Mouse (Mus musculus): ENCODE results near the gene Tap1. TPM values are rescaled to one million over a fixed set of nuclear protein-coding genes. Genes with fewer than 3 reads are reported as not detected.
"Not testable (repeated sequence)": the region's sequence is repeated elsewhere in the genome, so short reads cannot be mapped to it uniquely, and the experiment has no call there.

Tap1 gene
- 0.93 and 1.3 TPM in 2 replicates for polyA plus RNA-seq (2016; fragmentation: Nextera tagmentation; extraction: Ambion mirVana)

DNA sequence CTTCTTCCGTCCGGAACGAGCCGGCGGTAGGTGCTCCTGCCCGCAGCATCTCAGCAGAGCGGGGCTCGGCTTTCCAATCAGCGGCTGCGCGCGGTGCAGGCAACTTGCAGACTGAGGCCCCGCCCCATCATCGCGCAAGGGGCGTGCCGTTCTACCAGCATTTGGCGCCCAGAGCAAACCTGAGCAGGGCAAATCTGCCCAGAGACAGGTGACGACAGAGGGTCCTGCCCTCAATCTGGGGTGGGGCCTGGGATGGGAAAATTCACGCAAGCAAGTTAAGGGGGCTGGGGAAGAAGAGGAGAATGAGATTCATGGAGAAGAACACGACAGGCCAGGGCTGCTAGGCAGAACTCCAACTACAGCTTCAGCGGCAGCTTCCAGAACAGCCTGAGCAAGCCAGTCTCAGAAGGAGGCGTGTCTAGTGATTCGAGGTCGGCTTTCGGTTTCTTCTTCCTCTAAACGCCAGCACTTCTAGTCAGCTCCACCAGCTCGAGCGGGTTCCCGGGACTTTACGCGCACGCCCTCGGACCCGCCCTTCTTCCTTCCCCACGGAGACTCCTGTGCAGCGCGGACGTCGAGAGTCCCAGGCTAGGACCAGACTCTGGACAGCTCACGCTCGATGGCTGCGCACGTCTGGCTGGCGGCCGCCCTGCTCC, at the start of gene Tap1, which contains the start of gene Psmb9:
Gene Tap1, plus strand, starts transcription at position 293 of the 656 bp plus-strand sequence.
Gene Psmb9, minus strand, starts transcription at position 504 of the 656 bp plus-strand sequence.
- under 1% methylated on average over 46 of the region's 46 CpGs for WGBS
- Histone ChIP-seq H3K9me3 (replicated peaks) (no peaks in the 10 kb centered on the region), H3K4me1 (peaks cover 20% of the 10 kb centered on the region), H3K36me3 (no peaks in the 10 kb centered on the region), H3K27ac (replicated peaks) (no peak within 1 kb of the TSS), H3K4me3 (peak within 1 kb of the TSS; percentile 52), H3K27me3 (ENCODE audit: low read depth, poor library complexity, severe bottlenecking) (peaks cover 94% of the 10 kb centered on the region)
- DNase-seq (ENCODE audit: low spot score) = peak; percentile 87

DNA sequence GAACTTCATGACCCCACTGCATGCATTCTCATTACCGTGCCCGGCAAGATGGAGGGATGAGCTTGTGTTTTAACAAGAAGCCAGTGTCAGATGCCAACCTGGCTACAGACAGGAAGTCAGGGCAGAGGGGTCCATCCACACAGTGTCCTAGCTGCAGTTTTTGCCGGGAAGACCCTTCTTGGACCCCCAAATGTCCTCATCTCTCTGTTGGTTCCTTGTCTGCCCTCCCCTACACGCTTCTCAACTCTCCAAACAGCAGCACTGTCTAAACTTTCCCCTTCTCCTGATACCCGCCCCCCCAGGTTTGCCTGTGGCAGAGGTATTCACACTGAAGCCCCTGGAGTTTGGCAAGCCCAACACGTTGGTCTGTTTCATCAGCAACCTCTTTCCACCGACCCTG, 49.8 kb upstream of the Tap1 start:
- no peak overlapping the region for H3K4me3 ChIP-seq
- H3K4me1 ChIP-seq = peaks cover 23% of the 10 kb centered on the region
- 74% methylated on average over 7 of the region's 7 CpGs for WGBS
- H3K9me3 ChIP-seq (replicated peaks) = no peaks in the 10 kb centered on the region
- H3K27me3 ChIP-seq (ENCODE audit: low read depth, poor library complexity, severe bottlenecking) = peaks cover 60% of the 10 kb centered on the region
- no peaks in the 10 kb centered on the region for H3K36me3 ChIP-seq
- H3K27ac ChIP-seq (replicated peaks) = no peak overlapping the region
- no peak for DNase-seq (ENCODE audit: low spot score)

DNA sequence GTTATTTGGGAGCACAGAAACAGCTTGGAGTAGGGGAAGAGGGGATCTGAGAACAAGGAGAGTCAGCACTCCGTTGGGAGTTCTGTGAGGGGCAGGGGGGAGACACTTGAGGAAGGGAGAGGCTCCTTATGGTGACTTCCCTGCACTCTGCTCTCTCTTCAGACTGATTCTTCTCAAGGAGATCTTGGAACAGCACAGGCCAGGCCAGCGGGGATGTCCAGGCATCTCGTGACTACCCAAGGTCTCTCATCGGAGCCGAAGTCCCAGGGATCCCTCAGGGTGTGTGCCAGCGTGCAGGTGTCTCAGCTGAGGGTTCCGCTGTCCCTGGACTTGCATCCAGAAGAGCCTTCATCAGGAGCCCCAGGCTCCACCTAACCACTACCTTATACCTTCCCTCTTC, 48.7 kb upstream of the Tap1 start:
- Histone ChIP-seq H3K27me3 (ENCODE audit: low read depth, poor library complexity, severe bottlenecking) (peaks cover 60% of the 10 kb centered on the region), H3K36me3 (no peaks in the 10 kb centered on the region), H3K4me1 (peaks cover 31% of the 10 kb centered on the region), H3K9me3 (replicated peaks) (no peaks in the 10 kb centered on the region), H3K4me3 (peak overlapping the region; percentile 52), H3K27ac (replicated peaks) (no peak overlapping the region; the same call in 1 of the 2 replicates)
- DNase-seq (ENCODE audit: low spot score) = no peak
- WGBS = 77% methylated on average over 7 of the region's 7 CpGs

DNA sequence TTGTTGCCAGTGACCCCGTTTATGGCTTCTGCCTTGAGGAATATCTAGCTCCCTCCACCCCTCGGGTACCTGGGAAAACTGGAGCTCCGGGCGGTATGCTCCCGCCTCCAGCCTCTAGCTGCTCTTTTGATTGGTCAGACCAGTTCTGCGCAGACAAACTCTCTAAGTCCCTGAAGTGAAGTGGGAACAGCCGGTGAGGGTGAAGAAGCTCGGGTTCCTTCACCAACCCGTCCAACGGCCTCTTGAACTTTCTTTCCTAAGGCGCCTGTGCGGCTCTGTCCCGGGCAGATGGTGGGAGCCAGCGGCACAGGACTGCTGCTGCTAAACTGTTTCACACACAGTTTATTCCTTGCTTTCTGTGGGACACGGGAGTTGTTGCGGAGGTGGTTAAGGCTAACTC, 47.9 kb upstream of the Tap1 start:
- 1% methylated on average over 16 of the region's 16 CpGs for WGBS
- no peak overlapping the region for H3K27ac ChIP-seq (replicated peaks)
- no peaks in the 10 kb centered on the region for H3K9me3 ChIP-seq (replicated peaks)
- H3K4me3 ChIP-seq = peak overlapping the region; percentile 52
- peak; percentile 55 for DNase-seq (ENCODE audit: low spot score)
- no peaks in the 10 kb centered on the region for H3K36me3 ChIP-seq
- H3K27me3 ChIP-seq (ENCODE audit: low read depth, poor library complexity, severe bottlenecking) = peaks cover 60% of the 10 kb centered on the region
- peaks cover 31% of the 10 kb centered on the region for H3K4me1 ChIP-seq

DNA sequence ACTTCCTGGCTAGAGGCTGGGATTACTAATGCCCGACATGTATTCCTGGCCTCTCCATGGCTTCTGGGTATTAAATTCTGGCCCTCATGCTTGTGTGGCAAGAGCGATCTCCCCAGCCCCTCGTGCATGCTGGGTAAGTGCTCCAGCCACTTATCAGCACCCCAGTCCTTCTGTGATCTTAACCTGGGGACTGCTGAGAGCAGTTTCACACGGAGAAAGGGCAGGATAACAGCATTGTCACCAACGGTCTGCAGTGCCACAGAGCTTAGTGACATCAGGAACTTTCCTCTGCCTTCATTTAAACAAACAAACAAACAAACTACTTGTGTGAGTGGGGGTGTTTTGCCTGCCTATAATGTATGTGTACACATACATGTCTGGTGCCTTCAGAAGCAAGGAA, 47.1 kb upstream of the Tap1 start:
- Histone ChIP-seq H3K4me1 (peaks cover 31% of the 10 kb centered on the region), H3K36me3 (no peaks in the 10 kb centered on the region), H3K9me3 (replicated peaks) (no peaks in the 10 kb centered on the region), H3K4me3 (peak overlapping the region; percentile 52; the same call in 1 of the 2 replicates), H3K27ac (replicated peaks) (no peak overlapping the region), H3K27me3 (ENCODE audit: low read depth, poor library complexity, severe bottlenecking) (peaks cover 60% of the 10 kb centered on the region)
- WGBS = 21% methylated on average over 5 of the region's 5 CpGs
- no peak for DNase-seq (ENCODE audit: low spot score)

DNA sequence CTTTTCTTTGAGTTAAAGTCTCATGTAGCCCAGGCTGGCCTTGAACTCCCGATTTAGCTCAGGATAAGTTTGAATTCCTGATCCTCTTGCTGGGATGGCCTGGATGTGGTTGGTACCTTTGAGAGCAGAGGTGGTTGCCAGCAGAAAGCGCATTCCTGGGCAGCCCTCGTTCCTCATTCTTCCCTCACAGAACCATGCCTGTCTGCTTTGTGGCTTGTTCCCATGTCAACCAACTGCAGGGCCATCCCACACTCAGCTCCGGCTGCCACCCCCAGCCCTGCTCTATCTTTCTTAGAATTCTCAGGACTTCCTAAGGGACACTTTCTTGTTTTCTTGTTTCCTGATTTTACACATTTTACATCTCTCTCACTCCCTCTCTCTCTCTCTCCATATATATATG, 45.9 kb upstream of the Tap1 start:
- no peaks in the 10 kb centered on the region for H3K9me3 ChIP-seq (replicated peaks)
- no peak for DNase-seq (ENCODE audit: low spot score)
- peaks cover 54% of the 10 kb centered on the region for H3K27me3 ChIP-seq (ENCODE audit: low read depth, poor library complexity, severe bottlenecking)
- no peak overlapping the region for H3K4me3 ChIP-seq
- 55% methylated on average over 4 of the region's 4 CpGs for WGBS
- no peaks in the 10 kb centered on the region for H3K36me3 ChIP-seq
- peaks cover 25% of the 10 kb centered on the region for H3K4me1 ChIP-seq
- H3K27ac ChIP-seq (replicated peaks) = no peak overlapping the region

DNA sequence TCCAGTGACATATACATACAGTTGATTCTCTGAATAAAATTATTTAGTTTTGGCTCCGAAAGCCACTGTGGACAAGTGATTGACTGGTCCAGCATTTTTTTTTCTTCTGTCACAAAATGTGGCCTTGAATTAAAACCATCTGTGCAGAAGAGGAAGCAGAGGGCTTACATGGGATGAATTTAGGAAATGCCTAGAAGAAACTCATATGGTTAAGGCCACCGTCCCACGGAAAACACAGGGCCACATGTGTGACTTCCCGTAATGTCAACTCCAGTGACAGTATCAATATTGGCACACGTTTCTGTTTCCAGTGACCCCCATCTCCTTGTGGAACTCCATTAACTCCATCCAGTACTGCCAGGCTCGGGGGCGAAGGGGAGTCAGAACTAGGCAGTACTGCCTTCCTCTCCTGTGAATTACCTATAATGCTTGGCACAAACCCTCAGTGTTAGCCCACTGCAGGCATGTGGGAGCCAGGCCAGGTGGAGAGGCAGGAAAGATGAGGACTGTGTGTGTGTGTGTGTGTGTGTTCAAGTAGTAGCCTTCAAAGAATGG, 44.8 kb upstream of the Tap1 start:
- Histone ChIP-seq H3K4me1 (peaks cover 25% of the 10 kb centered on the region), H3K27ac (replicated peaks) (no peak overlapping the region), H3K4me3 (no peak overlapping the region), H3K9me3 (replicated peaks) (no peaks in the 10 kb centered on the region), H3K36me3 (no peaks in the 10 kb centered on the region), H3K27me3 (ENCODE audit: low read depth, poor library complexity, severe bottlenecking) (peaks cover 43% of the 10 kb centered on the region)
- no peak for DNase-seq (ENCODE audit: low spot score)
- WGBS = 83% methylated on average over 7 of the region's 7 CpGs

DNA sequence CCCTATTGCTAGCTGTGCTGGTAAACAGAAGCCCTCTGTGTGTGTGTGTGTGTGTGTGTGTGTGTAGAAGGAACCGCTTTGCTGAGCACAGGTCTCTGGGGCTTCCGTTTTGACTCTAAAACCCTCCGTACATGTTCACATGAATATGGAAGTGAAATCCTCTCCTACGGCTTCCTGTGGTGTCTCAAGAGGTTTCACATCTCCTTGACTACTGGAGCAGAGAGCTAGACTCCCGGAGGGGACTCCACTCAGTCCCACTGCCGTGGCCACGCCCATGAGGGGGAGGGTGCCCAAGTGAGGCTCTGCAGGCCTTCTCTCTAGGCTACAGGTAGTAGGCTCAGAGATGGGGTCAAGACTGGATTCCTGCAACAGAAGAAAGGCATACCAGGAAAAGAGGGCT, 44.3 kb upstream of the Tap1 start, which contains the start of gene H2-DMb2:
Gene H2-DMb2, plus strand, starts transcription at position 275 of the 400 bp plus-strand sequence.
- no peak within 1 kb of the TSS for H3K27ac ChIP-seq (replicated peaks)
- DNase-seq (ENCODE audit: low spot score) = no peak
- H3K4me3 ChIP-seq = no peak within 1 kb of the TSS
- H3K27me3 ChIP-seq (ENCODE audit: low read depth, poor library complexity, severe bottlenecking) = peaks cover 38% of the 10 kb centered on the region
- H3K36me3 ChIP-seq = no peaks in the 10 kb centered on the region
- H3K4me1 ChIP-seq = peaks cover 25% of the 10 kb centered on the region
- 45% methylated on average over 7 of the region's 7 CpGs for WGBS
- H3K9me3 ChIP-seq (replicated peaks) = no peaks in the 10 kb centered on the region

DNA sequence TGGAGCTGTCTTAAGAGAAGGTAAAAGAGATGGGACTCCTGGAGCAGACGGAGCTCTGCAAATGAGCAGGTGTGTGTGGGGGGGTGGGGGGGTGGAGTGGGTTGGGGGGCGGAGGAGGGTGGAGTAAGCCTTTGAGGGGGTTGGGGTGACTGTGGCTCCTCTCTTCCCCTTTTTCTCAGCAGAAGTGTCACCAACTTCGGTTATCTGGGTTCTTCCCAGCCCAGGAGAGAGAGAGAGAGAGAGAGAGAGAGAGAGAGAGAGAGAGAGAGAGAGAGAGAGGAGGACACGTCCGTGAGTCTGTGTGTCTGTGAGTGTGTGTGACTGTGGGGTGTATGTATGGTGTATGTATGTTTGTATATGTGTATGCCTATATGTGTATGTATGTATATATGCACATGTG, 43.9 kb upstream of the Tap1 start:
- Histone ChIP-seq H3K9me3 (replicated peaks) (no peaks in the 10 kb centered on the region), H3K4me3 (no peak overlapping the region), H3K27me3 (ENCODE audit: low read depth, poor library complexity, severe bottlenecking) (peaks cover 33% of the 10 kb centered on the region), H3K27ac (replicated peaks) (no peak overlapping the region), H3K36me3 (no peaks in the 10 kb centered on the region), H3K4me1 (peaks cover 25% of the 10 kb centered on the region)
- 65% methylated on average over 5 of the region's 5 CpGs for WGBS
- DNase-seq (ENCODE audit: low spot score) = no peak

DNA sequence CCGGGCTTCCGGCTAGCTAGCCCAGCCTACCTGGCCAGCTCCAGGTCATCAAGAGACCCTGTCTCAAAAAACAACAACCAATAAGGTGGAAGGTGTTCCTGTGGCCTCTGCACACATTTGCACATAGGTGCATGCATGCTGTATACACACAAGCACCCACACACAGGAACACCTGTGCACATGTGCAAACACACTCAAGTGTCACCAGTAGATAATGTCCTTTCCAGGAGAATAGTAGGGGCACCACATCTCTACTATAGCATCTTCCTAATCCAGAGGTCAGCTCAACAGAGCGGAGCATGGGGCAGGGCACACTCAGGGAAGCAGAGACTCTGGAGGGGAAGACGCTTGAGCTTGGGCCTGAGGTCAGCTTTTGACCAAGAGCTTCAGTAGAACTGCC, 43.1 kb upstream of the Tap1 start:
- Histone ChIP-seq H3K27me3 (ENCODE audit: low read depth, poor library complexity, severe bottlenecking) (peaks cover 26% of the 10 kb centered on the region), H3K4me1 (peaks cover 20% of the 10 kb centered on the region)
- H3K9me3 ChIP-seq (replicated peaks); H3K36me3 ChIP-seq; DNase-seq (ENCODE audit: low spot score); H3K27ac ChIP-seq (replicated peaks); H3K4me3 ChIP-seq: not testable (repeated sequence)
- WGBS = 83% methylated on average over 4 of the region's 4 CpGs

DNA sequence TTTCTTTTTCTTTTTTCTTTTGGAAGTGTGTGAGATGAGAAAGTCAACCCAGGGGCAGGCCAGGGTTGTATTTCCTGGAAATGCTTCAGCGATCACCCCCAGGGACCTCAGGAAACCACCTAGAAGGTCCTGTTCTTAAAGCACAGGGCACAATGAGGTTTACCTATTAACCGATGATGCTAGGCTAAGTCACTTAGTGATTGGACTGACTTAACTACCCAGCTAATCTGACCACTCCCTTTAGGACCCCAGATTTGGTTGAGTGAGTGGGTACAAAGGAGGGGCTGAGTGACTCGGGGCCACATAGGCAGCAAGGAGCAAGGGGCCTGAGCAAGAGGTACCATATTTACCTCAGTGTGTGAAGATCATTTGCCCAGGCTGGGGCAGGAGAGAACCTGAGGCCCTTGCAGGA, 42.4 kb upstream of the Tap1 start:
- whole genome bisulfite sequencing = 65% methylated on average over 3 of the region's 3 CpGs
- no peaks in the 10 kb centered on the region for H3K9me3 ChIP-seq (replicated peaks)

DNA sequence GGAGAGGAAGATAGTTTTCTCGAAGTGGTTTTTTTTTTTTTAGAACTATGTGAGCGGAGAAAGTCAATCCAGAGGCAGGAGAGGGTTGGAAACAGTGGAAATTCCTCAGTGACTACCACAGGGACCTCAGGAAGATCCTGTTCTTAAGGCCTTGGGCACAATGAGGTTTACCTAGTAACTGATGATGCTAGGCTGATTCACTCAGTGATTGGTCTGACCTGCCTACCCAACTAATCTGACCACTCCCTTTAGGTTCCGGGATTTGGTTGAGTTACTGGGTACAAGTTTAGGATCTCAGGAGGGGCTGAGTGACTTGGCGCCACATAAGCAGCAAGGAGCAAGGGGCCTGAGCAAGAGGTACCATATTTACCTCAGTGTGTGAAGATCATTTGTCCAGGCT, 34.4 kb upstream of the Tap1 start, which contains the start of gene H2-DMb1:
Gene H2-DMb1, plus strand, starts transcription at position 150 of the 400 bp plus-strand sequence.
- 69% methylated on average over 4 of the region's 4 CpGs for WGBS
- Histone ChIP-seq H3K4me1 (no peaks in the 10 kb centered on the region), H3K27ac (replicated peaks) (no peak within 1 kb of the TSS), H3K36me3 (no peaks in the 10 kb centered on the region), H3K4me3 (no peak within 1 kb of the TSS), H3K27me3 (ENCODE audit: low read depth, poor library complexity, severe bottlenecking) (no peaks in the 10 kb centered on the region), H3K9me3 (replicated peaks) (no peaks in the 10 kb centered on the region)
- DNase-seq (ENCODE audit: low spot score) = no peak

More for the DNA sequence above, 42.4 kb upstream of the Tap1 start:
- no peak overlapping the region for H3K4me3 ChIP-seq
- no peak overlapping the region for H3K27ac ChIP-seq (replicated peaks)
- H3K36me3 ChIP-seq = no peaks in the 10 kb centered on the region
- H3K4me1 ChIP-seq = peaks cover 12% of the 10 kb centered on the region
- peaks cover 18% of the 10 kb centered on the region for H3K27me3 ChIP-seq (ENCODE audit: low read depth, poor library complexity, severe bottlenecking)
- no peak for DNase-seq (ENCODE audit: low spot score)

DNA sequence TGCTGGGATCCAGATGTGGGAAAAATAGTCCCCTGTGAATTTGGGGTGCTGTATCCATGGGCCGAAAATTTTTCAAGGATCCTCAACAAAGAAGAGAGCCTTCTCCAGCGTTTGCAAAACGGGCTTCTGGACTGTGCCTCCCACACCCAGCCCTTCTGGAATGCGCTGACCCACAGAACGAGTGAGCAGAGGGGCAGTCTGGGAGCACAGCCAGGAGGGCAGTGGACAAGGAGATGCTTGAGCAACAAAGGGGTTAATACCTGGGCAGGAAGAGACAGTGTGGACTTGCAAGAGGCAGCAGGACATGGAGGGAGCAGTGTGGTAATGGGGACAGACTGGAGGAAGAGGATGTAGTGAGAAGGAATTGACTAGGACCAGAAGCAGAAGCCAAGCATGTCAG, 31.8 kb upstream of the Tap1 start:
- H3K4me3 ChIP-seq = no peak overlapping the region
- no peaks in the 10 kb centered on the region for H3K4me1 ChIP-seq
- DNase-seq (ENCODE audit: low spot score) = no peak
- H3K36me3 ChIP-seq = no peaks in the 10 kb centered on the region
- 65% methylated on average over 5 of the region's 5 CpGs for WGBS
- H3K9me3 ChIP-seq (replicated peaks) = no peaks in the 10 kb centered on the region
- no peaks in the 10 kb centered on the region for H3K27me3 ChIP-seq (ENCODE audit: low read depth, poor library complexity, severe bottlenecking)
- no peak overlapping the region for H3K27ac ChIP-seq (replicated peaks)

Data from midbrain, embryonic 10.5 days (tissue).